Mouse (Mus musculus) forelimb bud, embryonic 11.5 days (tissue): ENCODE measurements at regions not wholly inside any gene's neighbourhood (a gene's known extent, or its start where the extent isn't known, plus 50 kb on each side); places are given as distances from the start of the nearest gene placed in this dataset.

ENCODE experiments used
- DNase-seq: peaks from one replicate; pipeline ENCODE4 v3.0.0-alpha.2; 2012; ENCODE audit warnings: low read depth, low spot score

DNA sequence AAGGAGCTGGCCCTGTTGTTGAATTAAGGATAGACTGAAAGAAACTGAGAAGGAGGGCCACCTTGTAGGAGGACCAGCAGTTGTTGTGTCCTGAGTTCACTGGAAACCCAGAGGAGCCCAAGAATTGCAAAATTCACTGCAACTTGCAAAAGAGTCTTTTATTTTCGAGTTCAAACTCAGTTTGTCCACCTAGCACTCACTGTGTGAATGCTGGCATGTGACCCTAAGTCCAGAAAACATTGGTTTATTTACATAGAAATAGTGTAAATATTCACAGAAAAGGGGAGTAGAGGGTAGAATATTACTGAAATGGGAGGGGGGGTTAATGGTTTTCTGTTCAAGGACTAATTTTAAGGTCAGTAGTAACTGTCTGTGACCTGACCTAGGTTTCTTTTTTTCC lies 394.7 kb downstream of the 4933405O20Rik start:
- no peak for DNase-seq

DNA sequence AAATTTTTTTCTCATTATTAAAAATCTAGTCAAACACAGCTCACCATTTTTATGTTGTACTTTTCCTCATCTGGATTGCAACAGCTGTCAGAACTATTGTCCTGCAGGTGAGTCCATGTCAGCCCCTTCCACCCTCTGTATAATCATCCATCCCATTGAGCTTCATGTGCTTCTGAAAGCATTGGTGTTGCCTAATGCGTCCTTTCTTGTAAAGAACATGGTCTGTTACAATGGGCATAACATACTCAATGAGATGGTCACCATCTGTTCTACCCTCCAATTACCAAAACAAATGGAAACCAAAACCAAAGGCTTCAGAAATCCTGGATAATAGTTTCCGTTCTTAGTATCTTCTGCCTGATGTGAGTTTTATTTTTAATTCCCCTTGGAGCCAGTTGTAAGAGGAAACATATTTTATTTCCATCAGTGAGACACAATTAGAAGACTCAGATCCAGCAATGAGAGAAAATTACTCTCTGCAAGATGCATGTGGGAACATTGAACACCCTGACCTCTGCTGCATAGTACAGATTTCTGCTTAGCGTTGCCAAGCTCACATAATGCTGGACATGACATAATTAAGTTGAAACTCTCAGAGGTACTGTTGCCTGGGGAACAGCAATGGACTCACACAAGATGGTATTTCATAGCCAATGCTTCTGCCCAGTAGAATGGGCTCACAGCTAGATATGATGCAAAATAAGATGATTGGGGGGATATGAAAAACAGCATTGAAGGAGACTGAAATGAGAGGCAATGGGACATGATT lies 443.1 kb downstream of the 4933405O20Rik start:
- no peak for DNase-seq

DNA sequence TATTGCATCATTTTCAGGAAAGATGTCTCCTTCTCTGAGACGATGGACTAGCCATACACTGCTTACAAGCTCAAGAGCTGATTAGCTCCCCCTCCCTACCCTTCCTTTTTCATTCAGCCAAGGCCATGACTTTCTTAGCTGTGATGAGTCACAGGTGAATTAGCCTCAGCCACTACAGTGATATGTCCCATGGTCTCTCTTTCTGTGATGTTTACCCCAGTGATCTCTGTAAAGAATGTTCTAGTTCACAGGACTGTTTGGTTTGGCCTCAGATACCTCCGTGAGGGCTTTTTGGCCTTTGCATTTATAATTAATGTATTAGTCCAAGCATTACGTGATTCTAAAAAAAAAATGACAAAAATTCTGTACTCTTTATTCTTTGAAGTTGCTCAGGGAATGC lies 452.5 kb downstream of the 4933405O20Rik start:
- no peak for DNase-seq

DNA sequence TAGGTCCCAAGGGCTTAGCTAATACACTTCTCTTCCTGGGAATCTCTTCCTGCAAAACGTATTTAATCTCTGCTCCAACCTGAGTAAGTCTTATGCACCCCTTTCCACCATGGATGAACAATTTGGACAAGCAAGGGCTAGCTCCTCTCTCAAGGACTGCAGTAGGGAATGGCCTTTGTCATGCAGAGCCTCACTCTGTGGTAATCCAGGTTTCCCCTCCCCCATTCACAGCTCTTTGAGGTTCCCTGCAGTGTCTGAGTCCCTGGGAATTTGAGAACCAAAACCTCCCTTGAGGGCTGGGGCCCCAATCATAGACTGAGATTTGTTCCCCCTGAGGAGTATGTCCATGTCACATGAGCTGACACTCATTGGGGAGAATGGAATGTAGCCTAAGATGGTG lies 442.5 kb upstream of the Ano5 start:
- DNase-seq: no peak

DNA sequence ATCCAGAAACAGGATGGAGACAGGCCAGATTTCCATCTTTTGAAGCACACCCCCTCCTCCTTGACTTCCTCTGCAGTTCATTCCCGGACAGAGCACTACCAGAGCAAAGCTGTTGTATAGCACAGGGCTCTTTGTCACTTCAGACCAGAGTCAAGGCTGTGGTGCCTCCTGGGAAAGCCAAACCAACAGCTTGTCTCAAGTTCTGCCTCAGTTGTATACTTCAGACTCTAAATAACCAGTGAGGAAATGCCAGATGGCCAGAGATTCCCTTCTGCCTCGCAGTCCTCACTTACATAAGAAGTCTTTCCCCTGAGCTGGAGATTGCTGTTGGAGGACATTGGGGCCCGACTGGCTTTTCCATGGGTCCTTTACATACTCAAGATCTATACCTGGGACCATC lies 417.1 kb upstream of the Ano5 start:
- no peak for DNase-seq

DNA sequence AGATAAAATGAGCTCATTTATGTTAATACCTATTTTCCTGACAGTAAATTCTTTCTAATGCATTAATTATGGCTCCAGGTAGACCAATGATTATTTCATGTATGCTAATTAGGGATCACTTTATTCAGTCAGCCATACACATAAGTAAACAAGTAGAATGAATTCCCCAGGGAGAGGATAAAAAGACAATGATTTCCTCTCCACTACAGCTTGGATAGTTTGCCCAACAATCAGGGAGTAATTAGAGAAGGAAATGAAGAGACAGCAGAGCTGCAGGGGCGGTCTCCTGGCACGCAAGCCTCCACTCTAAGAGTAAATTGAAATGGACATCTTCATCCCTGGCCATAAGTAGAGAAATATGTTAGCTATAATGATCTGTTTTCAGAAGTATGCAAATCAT lies 409.7 kb upstream of the Ano5 start:
- DNase-seq: no peak

DNA sequence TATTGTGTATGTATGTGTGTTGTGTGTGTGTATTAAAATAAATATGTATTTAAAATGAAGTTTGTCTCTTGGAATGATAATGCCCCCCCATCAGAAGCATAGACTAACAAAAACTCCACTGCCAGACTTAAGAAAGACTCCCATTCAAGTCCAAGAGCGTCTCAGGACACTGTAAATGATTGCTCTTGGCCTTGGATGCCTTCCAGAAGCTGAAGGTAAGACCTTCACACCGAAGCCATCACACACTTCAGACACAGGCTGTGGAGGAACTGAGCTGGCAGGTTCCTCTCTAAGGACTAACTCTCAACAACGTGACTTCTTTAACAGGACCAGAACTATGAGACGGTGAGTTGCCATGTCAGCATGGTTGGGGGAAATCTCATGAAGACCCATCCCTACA lies 370.0 kb upstream of the Ano5 start:
- no peak for DNase-seq

DNA sequence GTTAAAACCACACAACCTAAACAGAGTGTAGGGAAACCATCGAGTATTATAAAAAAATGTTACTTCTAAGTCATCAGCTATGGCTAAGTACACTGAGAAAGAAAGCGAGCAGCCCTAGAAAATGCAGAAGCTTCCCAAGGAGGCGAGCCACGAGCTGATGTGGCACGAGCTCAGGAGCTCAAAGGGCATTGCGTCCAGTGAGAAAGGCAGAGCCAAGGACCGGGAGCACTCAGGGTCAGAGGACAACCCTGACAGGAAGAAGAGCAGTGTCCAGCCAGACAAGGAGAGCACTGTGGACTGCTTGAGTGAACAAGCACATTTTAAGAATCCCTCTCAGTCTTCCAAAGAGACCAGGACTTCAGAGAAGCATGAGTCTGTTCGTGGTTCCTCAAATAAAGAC lies 335.6 kb upstream of the Ano5 start:
- no peak for DNase-seq

DNA sequence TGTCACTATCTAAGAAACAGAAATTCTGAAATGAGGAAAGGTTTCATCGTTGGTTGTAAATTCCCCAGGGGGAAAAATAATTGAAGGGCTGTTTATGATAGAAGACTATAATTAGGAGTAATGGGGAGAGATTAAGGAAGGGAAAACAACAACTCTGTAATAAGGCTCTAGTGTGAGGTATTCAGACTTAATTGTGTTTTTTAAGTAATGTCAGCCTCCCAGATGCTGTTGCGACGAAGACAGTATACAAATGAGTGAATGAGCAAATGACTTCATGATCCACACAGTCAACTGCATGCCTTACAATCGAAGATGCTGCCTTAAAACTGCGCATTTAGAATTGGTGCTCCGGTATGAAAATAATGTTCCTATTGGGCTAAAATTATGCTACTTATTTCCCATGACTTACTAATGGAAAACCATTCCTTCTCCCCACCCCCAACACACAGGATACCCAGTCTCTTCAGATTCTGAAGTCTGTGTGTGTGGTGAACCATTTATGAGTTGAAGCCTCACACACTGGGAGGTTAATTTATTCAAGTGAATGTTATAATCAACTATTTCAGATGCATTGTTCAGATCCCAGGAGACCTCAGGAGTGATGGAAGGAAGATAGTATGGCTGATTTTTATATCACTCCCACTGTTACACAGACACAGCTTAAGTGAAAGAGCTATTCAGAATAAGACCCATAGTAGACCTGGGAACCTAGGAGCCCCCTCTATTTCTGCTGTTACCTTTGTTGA lies 295.2 kb upstream of the Ano5 start:
- DNase-seq: no peak

DNA sequence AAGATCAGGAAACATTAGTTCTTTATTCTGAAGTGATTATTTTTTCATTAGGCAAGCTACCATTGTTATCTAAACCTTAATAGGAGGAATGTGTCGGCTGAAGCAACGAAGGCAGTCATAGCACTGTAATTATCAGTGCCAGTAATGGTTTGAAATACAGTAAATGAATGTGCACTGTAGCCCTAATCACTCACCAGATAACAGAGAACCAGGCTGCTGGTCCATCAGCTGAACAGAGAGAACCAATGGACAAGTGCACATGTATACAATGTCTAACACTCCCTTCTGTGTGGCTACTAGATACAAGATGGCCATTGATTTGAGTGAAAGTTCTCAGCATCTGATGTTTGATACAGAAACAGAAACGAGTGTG lies 294.6 kb upstream of the Ano5 start:
- no peak for DNase-seq

DNA sequence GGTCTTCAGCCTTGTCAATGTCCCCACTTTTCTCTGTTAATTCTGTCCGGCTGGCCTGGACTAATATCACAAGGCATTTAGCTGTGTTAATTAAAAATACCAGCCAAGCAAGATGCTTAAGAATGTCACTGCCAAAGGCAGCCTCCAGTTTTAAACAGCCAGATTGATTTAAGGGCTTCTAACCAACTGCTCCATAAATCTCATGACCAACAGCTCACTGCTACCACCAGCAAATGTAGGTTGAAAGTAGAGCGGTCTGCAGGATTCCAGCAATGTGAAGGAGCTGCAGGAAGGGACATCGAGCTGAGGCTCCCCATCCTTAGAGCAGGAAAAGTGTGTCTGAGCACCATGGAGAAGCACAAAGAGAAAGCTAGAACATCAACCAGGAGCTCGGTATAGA lies 289.5 kb upstream of the Ano5 start:
- no peak for DNase-seq

DNA sequence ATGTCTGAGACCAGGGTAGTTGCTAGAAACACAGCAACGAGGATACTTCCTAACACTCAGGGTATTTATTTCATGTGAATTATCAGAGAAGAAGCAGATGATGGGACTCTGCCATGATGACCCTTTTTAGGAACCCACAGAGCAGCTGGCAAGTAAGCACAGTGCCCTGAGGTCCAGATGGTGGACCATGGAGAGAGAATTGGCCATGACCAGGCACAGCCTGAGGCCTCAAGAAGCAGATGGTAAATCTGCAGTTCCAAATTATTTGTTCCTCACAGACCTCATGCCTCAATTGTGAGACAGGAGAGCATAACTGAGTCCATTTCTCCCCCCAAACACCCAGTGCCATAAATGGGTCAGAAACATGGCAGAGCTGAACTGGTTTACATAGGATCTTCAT lies 289.0 kb upstream of the Ano5 start:
- no peak for DNase-seq

DNA sequence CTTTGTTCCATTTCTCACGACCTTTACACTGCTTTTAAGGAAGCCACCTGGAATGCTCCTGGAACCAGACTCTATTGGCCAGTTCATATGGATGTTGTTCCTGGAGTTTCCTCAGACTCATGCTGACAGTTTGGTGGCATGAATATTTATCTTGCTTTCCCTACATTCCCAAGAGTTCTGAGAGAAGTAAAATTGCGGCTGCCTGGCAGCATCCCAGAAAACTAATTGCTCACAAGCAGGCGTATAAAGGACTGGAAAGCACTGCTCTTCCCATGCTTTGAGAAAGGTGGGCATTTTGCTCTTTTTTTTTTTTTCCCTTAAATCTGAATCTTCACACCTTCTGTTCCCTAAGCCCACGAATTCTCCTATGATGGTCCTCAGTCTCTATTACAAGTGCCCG lies 283.7 kb upstream of the Ano5 start:
- no peak for DNase-seq

DNA sequence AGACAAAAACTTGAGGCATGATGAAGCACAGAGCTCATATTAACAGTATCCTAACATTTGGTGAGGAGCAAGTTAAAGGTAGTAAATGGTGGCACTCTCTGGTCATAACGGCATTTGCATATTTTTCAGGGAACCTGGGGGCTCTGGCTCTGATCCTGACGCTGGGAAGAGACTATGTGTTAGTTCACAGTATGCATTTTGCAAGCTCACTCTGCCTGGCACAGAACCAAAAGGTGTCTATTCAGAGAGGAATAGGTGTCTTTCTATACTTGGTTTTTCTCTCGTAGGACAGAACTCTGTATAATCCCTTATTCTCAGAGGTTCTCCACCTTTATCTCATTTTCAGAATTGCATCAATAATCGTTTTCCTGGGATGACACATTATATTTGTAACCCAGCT lies 276.2 kb upstream of the Ano5 start:
- no peak for DNase-seq

DNA sequence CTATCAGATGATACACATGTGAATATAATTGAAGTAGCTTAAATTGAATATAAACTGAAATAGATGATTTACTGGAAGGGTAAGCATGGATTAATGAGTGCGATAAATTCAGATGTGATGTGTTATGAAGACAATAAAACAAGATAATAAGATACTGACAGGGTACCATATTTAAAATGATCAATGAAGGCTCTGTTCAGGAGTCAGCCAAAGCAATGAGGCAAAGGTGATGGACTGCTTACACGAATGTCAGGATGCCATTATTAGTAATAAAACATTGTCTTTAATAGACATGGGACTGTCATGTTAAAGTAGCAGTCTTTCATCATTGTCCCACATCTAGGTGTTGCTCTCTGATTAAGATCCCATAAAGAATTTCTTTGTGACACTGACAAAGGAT lies 263.1 kb upstream of the Ano5 start:
- no peak for DNase-seq

DNA sequence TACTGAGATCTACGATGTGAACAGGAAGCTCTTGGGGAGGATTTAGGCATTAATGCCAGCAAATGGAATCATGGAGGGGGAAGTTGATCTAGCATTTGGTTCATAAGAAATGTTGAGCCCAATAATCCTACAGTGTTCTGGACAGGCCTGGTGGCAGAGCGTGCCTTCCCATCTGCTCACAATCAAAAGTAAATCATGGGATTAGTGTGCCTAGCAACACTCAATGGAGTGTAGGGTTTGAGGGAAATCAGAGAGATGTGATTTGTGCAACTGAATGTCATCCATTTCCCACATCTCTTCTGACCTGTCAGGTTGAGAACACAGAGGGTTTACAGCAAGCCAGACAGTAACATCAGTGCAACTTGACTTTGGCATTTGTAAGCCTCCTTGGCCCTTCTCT lies 256.4 kb upstream of the Ano5 start:
- no peak for DNase-seq

DNA sequence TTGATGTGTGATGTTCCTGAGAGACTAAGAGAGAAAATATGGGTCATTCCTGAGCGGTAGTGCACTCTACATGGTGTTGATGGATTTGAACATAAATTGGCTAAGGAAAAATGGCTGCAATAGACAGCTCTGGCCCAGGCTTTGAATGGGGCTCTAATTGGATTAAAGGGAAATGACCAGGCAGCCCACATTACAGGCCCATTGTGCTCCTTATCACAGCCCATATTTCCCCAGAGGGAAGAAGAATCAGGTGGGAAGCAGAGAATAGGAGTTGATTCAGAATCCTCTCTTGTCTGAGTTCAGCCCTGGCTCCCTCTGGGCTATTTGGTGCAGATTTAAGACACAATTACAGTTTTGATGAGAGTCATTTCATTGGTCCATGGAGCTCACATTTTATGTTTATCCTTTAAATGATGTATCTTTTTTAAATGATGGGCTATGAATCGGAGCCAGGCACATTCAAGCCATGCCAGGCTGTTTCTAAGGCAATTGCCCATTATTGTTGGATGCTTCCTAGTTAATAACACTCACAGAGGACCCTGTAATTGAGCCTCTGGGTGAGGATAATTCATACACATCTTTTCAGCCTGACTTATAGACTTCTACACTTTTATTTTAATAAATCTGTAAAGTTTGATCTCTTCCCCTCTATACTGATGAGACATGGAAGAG lies 251.5 kb upstream of the Ano5 start:
- DNase-seq: no peak

DNA sequence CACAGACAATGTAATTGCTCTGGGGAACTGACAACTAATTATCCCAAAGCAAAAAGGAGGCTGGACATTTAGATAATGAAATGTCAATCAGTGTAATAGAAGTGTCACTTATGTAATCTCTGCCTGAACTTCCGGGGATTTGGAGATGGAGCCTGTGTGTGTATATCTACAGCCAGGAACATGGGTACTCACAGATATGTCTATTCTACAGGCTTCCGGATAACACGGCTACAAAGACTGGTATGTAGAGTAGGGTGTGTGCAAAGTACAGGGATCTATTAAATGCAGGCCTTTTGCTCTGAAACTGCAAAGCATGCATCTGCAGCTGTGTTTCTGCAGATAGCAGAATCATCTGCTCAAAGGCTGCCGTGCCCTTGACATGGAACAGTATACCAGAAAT lies 246.7 kb upstream of the Ano5 start:
- no peak for DNase-seq

DNA sequence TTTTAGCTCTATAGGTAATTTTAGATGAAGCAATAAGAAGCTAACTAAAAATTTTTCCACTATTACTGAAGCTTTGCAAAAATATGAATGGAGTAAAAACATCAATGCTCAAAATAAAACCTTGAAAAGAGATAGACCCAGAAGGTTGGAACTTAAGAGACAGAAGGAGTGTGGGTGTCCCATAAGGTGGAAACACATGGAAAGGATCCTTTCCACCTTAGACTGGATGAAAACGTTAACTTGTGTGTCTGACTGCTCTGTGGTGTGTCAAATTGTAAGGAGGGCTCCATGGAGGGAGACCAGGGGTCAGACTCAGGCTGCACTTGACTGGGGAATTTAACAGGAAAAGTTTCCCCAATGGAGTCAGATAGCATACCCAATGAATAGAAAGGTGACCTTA lies 244.9 kb upstream of the Ano5 start:
- DNase-seq: no peak

DNA sequence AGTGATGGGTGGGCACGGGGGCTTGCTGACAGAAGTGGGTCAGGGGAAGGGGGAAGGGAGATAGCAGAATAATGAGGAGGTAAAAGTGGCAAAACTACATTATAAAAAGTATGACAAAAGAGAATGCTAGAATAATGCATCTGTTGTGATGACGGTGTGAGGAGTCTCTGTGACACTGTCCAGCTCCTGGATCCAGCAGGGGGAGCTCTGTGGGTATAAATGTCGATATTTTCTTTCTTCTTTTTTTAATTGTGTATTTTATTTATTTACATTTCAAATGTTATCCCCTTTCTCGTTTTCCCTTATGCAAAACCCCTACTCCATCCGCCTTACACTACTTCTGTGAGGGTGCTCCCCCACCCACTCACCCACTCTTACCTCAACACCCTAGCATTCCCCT lies 243.9 kb upstream of the Ano5 start:
- no peak for DNase-seq

DNA sequence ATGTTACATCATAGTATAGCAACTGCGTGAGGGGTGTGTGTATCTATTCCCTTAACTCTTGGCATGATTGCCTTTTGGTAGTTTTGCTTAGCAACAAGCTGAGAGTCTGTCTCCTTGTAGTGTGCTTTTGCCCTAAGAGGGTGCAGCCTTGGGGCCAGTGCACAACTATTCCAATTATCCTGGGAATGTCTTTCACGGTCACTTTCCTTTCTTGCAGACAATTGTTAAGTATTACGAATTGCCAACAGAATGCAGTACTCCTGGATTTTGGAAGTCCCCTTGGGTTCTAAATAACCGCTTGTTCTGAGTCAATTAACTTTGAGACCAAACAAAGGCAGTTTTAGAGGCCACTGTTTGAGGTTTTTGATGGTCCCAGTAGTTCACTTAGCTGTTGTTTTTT lies 242.1 kb upstream of the Ano5 start:
- no peak for DNase-seq

DNA sequence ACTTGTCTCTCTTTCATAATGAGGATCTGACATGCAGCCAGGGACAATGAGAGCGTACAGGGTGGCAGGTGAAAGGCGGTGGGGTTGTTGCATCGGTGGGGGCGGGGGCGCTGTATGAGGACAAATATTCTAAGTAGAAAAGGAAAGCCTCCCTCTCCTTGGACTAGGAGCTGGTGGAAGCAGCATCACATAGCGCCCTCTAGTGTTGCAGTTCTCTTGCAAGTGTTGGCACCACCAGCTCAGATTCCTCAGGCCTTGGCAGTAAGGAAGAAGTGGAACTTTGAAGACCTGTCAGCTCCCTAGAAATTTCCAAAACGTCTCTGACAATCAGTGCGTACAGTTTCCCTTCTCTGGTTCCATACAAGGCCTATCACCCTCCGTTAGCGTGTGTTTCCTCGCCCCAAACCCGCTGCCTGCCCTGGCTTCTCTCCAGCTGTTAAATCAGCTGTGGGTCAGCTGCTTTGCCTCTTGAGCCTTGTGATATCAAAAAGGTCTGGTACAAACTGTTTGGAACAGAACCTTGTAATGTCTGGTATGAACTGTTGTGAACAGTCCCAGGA lies 240.2 kb upstream of the Ano5 start:
- DNase-seq: peak; percentile 37

DNA sequence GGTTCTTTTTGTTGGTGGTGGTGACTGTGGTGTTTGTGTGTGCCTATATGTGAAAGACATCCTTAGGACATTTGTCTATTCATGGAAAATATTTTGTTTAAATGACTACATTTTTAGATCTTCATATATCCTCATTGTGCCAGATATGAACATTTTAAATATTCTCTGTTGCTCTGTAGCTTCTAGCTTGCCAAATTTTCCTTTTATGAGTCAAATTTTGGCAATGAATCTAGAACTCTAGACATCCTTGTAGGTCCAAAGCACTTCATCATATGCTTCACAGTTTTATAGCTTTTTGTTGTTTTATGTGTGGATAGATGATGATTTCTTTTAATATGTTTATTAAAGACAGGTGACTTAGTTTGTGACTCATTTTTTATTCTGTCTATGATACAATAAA lies 229.4 kb upstream of the Ano5 start:
- no peak for DNase-seq
